Mouse (Mus musculus) kidney, embryonic 15.5 days (tissue): ENCODE measurements around the gene Gm10643. TPM values are rescaled to one million over a fixed set of nuclear protein-coding genes. Genes with fewer than 3 reads are reported as not detected.
A peak's percentile ranks its signal among the peaks of the same experiment; 100 is the strongest.

Experiments used
- ATAC-seq: fragments of 200-750 bp; cut with Nextera tagmentation; replicated peaks from 2 replicates; pipeline ENCODE4 v1.8.0; 2017; ENCODE audit warnings: moderate TSS enrichment; ENCODE audit not compliant: low FRiP score
- H3K27ac ChIP-seq: fragments of 300-500 bp; sonication (generic); 2 replicates; pipeline ENCODE4 v1.5.1; 2015; ENCODE audit warnings: mild to moderate bottlenecking, inconsistent platforms
- H3K27me3 ChIP-seq: fragments of 300-500 bp; sonication (generic); 2 replicates; pipeline ENCODE4 v1.6.1; 2015; ENCODE audit warnings: inconsistent platforms
- H3K36me3 ChIP-seq: fragments of 300-500 bp; sonication (generic); 2 replicates; pipeline ENCODE4 v1.6.1; 2015; ENCODE audit warnings: inconsistent platforms
- H3K4me1 ChIP-seq: fragments of 300-500 bp; sonication (generic); 2 replicates; pipeline ENCODE4 v1.6.1; 2015; ENCODE audit warnings: inconsistent platforms
- H3K4me2 ChIP-seq: fragments of 300-500 bp; sonication (generic); 2 replicates; pipeline ENCODE4 v1.6.1; 2015; ENCODE audit warnings: moderate library complexity, mild to moderate bottlenecking, inconsistent platforms
- H3K4me3 ChIP-seq: fragments of 300-500 bp; sonication (generic); replicated peaks from 2 replicates; pipeline ENCODE4 v1.5.1; 2015; ENCODE audit warnings: mild to moderate bottlenecking, inconsistent platforms
- H3K9ac ChIP-seq: fragments of 300-500 bp; sonication (generic); 2 replicates; pipeline ENCODE4 v1.6.1; 2015; ENCODE audit warnings: mild to moderate bottlenecking, inconsistent platforms
- H3K9me3 ChIP-seq: fragments of 300-500 bp; sonication (generic); replicated peaks from 2 replicates; pipeline ENCODE4 v1.6.1; 2016; ENCODE audit warnings: inconsistent platforms
- WGBS: fragments of 180-500 bp; shearing (Covaris S2); methylation state at CpG from one replicate; pipeline ENCODE4 v1.1.7; 2015; ENCODE audit warnings: mixed read lengths; 5-methylcytosine and 5-hydroxymethylcytosine counted together
- polyA plus RNA-seq: library from polyadenylated mRNA; unstranded; fragments of >200 nt; fragmentation: Nextera tagmentation; extraction: Ambion mirVana; gene quantifications from 2 replicates; pipeline ENCODE4 v1.2.1, GENCODE M21; 2015

Gm10643 gene
- 1.2 and 1.6 TPM in 2 replicates for polyA plus RNA-seq

- H3K27ac ChIP-seq = peak within 1 kb of the TSS; percentile 84
- ATAC-seq = no peak
- 96% methylated on average over 1 of the region's 1 CpGs for WGBS
These were observed at the start of gene Gm10643 for GRCm38 (mm10) chr8:84065037-84065436. Gene Gm10643, minus strand, starts transcription at chr8:84065137.

GRCm38 (mm10) chr8:84106216-84107040 lies 41.5 kb upstream of the Gm10643 start:
- no peaks in the 10 kb centered on the region for H3K9me3 ChIP-seq
- no peak overlapping the region for H3K27ac ChIP-seq
- ATAC-seq = no peak
- 94% methylated on average over 6 of the region's 6 CpGs for WGBS
- H3K4me1 ChIP-seq = peaks cover 32% of the 10 kb centered on the region
- peaks cover 14% of the 10 kb centered on the region for H3K36me3 ChIP-seq
- H3K9ac ChIP-seq = no peak overlapping the region
- no peak overlapping the region for H3K4me2 ChIP-seq
- H3K27me3 ChIP-seq = no peaks in the 10 kb centered on the region
- H3K4me3 ChIP-seq = no peak overlapping the region

More at GRCm38 (mm10) chr8:84065037-84065436, at the start of gene Gm10643:
- Histone ChIP-seq H3K9me3 (no peaks in the 10 kb centered on the region), H3K4me1 (peaks cover 33% of the 10 kb centered on the region), H3K36me3 (no peaks in the 10 kb centered on the region), H3K4me2 (peak within 1 kb of the TSS; percentile 86), H3K9ac (peak within 1 kb of the TSS; percentile 61), H3K4me3 (peak within 1 kb of the TSS; percentile 99), H3K27me3 (no peaks in the 10 kb centered on the region)

GRCm38 (mm10) chr8:84105676-84106075 lies 40.7 kb upstream of the Gm10643 start:
- 0 out of 2 replicates have a peak overlapping the region, but pooled peaks have one; percentile 72 for H3K27ac ChIP-seq
- no peaks in the 10 kb centered on the region for H3K27me3 ChIP-seq
- no peaks in the 10 kb centered on the region for H3K9me3 ChIP-seq
- no peak overlapping the region for H3K4me3 ChIP-seq
- H3K4me2 ChIP-seq = no peak overlapping the region
- H3K4me1 ChIP-seq = peaks cover 32% of the 10 kb centered on the region
- peaks cover 21% of the 10 kb centered on the region for H3K36me3 ChIP-seq
- no peak for ATAC-seq
- 73% methylated on average over 2 of the region's 2 CpGs for WGBS
- H3K9ac ChIP-seq = no peak overlapping the region

GRCm38 (mm10) chr8:84104697-84105609 lies 40.0 kb upstream of the Gm10643 start, which contains the start of gene Dcaf15:
Gene Dcaf15, minus strand, starts transcription at chr8:84104768.
- H3K36me3 ChIP-seq = peaks cover 28% of the 10 kb centered on the region
- 8% methylated on average over 42 of the region's 42 CpGs for WGBS
- H3K4me1 ChIP-seq = peaks cover 32% of the 10 kb centered on the region
- H3K4me2 ChIP-seq = peak within 1 kb of the TSS; percentile 71
- H3K9me3 ChIP-seq = no peaks in the 10 kb centered on the region
- ATAC-seq = peak; percentile 96
- H3K4me3 ChIP-seq = peak within 1 kb of the TSS; percentile 65
- H3K27me3 ChIP-seq = no peaks in the 10 kb centered on the region
- H3K27ac ChIP-seq = peak within 1 kb of the TSS; percentile 87
- peak within 1 kb of the TSS; percentile 71 for H3K9ac ChIP-seq

GRCm38 (mm10) chr8:84104221-84104620 lies 39.3 kb upstream of the Gm10643 start:
- peak; percentile 78 for ATAC-seq
- H3K36me3 ChIP-seq = peaks cover 34% of the 10 kb centered on the region
- peak overlapping the region; percentile 65 for H3K4me3 ChIP-seq
- peaks cover 32% of the 10 kb centered on the region for H3K4me1 ChIP-seq
- 1% methylated on average over 28 of the region's 29 CpGs for WGBS
- no peaks in the 10 kb centered on the region for H3K9me3 ChIP-seq
- peak overlapping the region; percentile 71 for H3K9ac ChIP-seq
- peak overlapping the region; percentile 71 for H3K4me2 ChIP-seq
- H3K27ac ChIP-seq = peak overlapping the region; percentile 87
- no peaks in the 10 kb centered on the region for H3K27me3 ChIP-seq

GRCm38 (mm10) chr8:84103601-84104000 lies 38.7 kb upstream of the Gm10643 start:
- peak overlapping the region; percentile 71 for H3K9ac ChIP-seq
- no peaks in the 10 kb centered on the region for H3K27me3 ChIP-seq
- peaks cover 32% of the 10 kb centered on the region for H3K4me1 ChIP-seq
- peak overlapping the region; percentile 87 for H3K27ac ChIP-seq
- no peaks in the 10 kb centered on the region for H3K9me3 ChIP-seq
- no peak; the same call in 1 of the 2 replicates for ATAC-seq
- H3K4me2 ChIP-seq = peak overlapping the region; percentile 71
- 40% methylated on average over 3 of the region's 3 CpGs for WGBS
- peak overlapping the region; percentile 65 for H3K4me3 ChIP-seq
- H3K36me3 ChIP-seq = peaks cover 40% of the 10 kb centered on the region

- H3K4me1 ChIP-seq = peaks cover 32% of the 10 kb centered on the region
- H3K27me3 ChIP-seq = no peaks in the 10 kb centered on the region
- no peak overlapping the region for H3K9ac ChIP-seq
- H3K27ac ChIP-seq = no peak overlapping the region
- H3K4me3 ChIP-seq = no peak overlapping the region
- H3K36me3 ChIP-seq = peaks cover 60% of the 10 kb centered on the region
- H3K9me3 ChIP-seq = no peaks in the 10 kb centered on the region
- H3K4me2 ChIP-seq = no peak overlapping the region
- ATAC-seq = no peak
- WGBS = 92% methylated on average over 25 of the region's 25 CpGs
These were observed 36.7 kb upstream of the Gm10643 start for GRCm38 (mm10) chr8:84101476-84102270.

GRCm38 (mm10) chr8:84098376-84098775 lies 33.4 kb upstream of the Gm10643 start:
- Histone ChIP-seq H3K9ac (no peak overlapping the region), H3K27me3 (no peaks in the 10 kb centered on the region), H3K4me2 (no peak overlapping the region), H3K9me3 (no peaks in the 10 kb centered on the region), H3K36me3 (peaks cover 91% of the 10 kb centered on the region), H3K27ac (no peak overlapping the region), H3K4me1 (peaks cover 16% of the 10 kb centered on the region), H3K4me3 (no peak overlapping the region)
- no peak for ATAC-seq
- 95% methylated on average over 7 of the region's 7 CpGs for WGBS

- Histone ChIP-seq H3K27ac (no peak overlapping the region), H3K4me1 (no peaks in the 10 kb centered on the region), H3K4me2 (no peak overlapping the region), H3K27me3 (no peaks in the 10 kb centered on the region), H3K36me3 (peaks cover 95% of the 10 kb centered on the region), H3K9me3 (no peaks in the 10 kb centered on the region), H3K4me3 (no peak overlapping the region), H3K9ac (no peak overlapping the region)
- 60% methylated on average over 8 of the region's 8 CpGs for WGBS
- no peak for ATAC-seq
These were observed 31.1 kb upstream of the Gm10643 start for GRCm38 (mm10) chr8:84096061-84096460.

- Histone ChIP-seq H3K4me2 (no peak overlapping the region), H3K9ac (no peak overlapping the region), H3K36me3 (peaks cover 95% of the 10 kb centered on the region), H3K27ac (no peak overlapping the region), H3K9me3 (no peaks in the 10 kb centered on the region), H3K4me3 (no peak overlapping the region), H3K27me3 (no peaks in the 10 kb centered on the region), H3K4me1 (no peaks in the 10 kb centered on the region)
- no peak for ATAC-seq
- 91% methylated on average over 8 of the region's 8 CpGs for WGBS
These were observed 25.6 kb upstream of the Gm10643 start for GRCm38 (mm10) chr8:84090585-84090984.

- WGBS = 75% methylated on average over 9 of the region's 9 CpGs
- Histone ChIP-seq H3K36me3 (peaks cover 93% of the 10 kb centered on the region), H3K4me1 (0 out of 2 replicates have a peak, but pooled peaks cover 5% of the 10 kb centered on the region), H3K4me2 (no peak overlapping the region), H3K27me3 (no peaks in the 10 kb centered on the region), H3K4me3 (no peak overlapping the region), H3K9ac (no peak overlapping the region), H3K9me3 (no peaks in the 10 kb centered on the region), H3K27ac (no peak overlapping the region)
- ATAC-seq = no peak
These were observed 24.3 kb upstream of the Gm10643 start for GRCm38 (mm10) chr8:84089277-84089676.
